Mouse (Mus musculus) left cerebral cortex, postnatal 4 days (tissue): ENCODE data around the gene Def8. TPM values are rescaled to one million over a fixed set of nuclear protein-coding genes. Genes with fewer than 3 reads are reported as not detected.

ENCODE experiments used
- DNase-seq: peaks from one replicate; pipeline ENCODE4 v3.0.0-alpha.2; 2022
- intact Hi-C: fragments of 180-260 bp; cut with DNase I; formaldehyde crosslinking; loops from one replicate; pipeline ENCODE4 v1.15.1; 2025
- total RNA-seq, 2 experiments: library from RNA; stranded (reverse); gene quantifications; 2 replicates each; pipeline ENCODE4 v1.2.3; 2021

Def8 gene
- total RNA-seq, result 10 to 100 TPM; 68.3 to 70.1 TPM

- no peak for DNase-seq
- intact Hi-C loops, result no loop called here
These were observed at the start of gene Def8 for GRCm38 (mm10) chr8:123423441-123423840. TSS of gene Def8 (plus strand) at chr8:123423527.

- peak; percentile 96 for DNase-seq
- intact Hi-C loops, result no loop called here
These were observed 49.1 kb upstream of the Def8 start for GRCm38 (mm10) chr8:123374239-123374578.

GRCm38 (mm10) chr8:123375701-123376100 lies 47.6 kb upstream of the Def8 start:
- intact Hi-C loops, result no loop called here
- DNase-seq, result no peak

DNA sequence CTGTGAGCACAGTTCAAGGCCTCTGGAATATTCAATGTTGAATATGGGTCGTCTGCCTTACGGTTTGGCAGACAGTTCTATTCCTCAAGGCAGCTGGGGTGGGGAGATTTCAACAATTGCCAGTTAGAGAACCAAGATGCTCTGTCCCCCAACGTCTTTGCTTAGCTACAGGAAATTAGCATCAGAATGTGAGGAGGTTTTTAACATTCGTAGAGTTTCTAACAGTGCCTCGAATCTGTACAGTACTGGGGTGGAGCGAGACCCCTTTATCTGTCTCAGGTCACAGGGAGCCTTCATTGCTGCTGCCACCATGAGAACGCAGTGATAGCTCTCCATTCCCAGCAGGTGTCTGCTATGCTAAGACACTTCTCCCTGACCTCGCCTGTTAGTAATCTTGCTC lies 47.2 kb upstream of the Def8 start:
- intact Hi-C loops, result no loop called here
- no peak for DNase-seq

GRCm38 (mm10) chr8:123381711-123382110 lies 41.6 kb upstream of the Def8 start:
- no peak for DNase-seq
- intact Hi-C loops, result no loop called here

- intact Hi-C loops, result no loop called here
These were observed 40.8 kb upstream of the Def8 start for GRCm38 (mm10) chr8:123382516-123382915.

GRCm38 (mm10) chr8:123384883-123385540 lies 38.3 kb upstream of the Def8 start:
- intact Hi-C loops, result no loop called here
- DNase-seq, result peak; percentile 48

More at GRCm38 (mm10) chr8:123382516-123382915, 40.8 kb upstream of the Def8 start:
- no peak for DNase-seq

- DNase-seq, result no peak
- intact Hi-C loops, result no loop called here
These were observed 36.3 kb upstream of the Def8 start for GRCm38 (mm10) chr8:123387041-123387440.

DNA sequence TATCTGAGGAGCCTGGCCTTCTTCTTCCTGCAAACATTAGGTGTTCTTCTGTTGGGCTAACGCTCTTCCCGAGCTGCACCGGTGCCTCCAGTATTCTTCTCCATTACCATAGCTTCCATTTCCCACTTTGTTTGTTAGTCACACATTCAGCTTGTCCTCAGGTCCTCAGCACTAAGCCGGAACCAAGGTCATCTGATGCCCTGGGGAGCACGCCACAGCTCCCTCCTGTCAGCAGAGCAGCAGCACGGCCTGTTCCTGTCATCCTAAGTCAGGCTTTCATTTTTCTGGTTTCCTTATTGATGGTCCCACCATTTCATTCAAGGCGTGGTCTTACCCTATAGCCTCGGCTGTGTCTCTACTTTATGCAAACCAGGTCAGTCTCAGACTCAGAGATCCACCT lies 35.5 kb upstream of the Def8 start:
- intact Hi-C loops, result no loop called here
- DNase-seq, result no peak

DNA sequence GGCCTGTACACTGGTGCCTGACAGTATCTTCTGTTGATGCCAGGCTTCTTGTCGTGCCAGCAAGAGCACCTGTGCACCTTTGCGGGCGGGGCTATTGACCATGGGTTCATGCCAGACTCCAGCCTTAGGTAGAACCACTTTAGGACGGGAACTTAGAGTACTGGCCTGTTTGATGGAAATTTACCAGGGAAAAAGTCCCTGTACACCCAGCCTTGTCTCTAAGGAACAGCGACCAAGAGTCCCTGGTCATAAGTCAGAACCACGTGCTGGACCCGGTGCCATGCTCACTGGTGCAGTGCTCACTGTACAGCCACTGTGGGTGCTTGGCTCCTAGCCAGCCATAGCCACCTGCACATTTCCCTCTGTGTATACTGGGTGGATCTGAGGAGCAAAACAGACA lies 34.3 kb upstream of the Def8 start:
- intact Hi-C loops, result no loop called here
- no peak for DNase-seq

DNA sequence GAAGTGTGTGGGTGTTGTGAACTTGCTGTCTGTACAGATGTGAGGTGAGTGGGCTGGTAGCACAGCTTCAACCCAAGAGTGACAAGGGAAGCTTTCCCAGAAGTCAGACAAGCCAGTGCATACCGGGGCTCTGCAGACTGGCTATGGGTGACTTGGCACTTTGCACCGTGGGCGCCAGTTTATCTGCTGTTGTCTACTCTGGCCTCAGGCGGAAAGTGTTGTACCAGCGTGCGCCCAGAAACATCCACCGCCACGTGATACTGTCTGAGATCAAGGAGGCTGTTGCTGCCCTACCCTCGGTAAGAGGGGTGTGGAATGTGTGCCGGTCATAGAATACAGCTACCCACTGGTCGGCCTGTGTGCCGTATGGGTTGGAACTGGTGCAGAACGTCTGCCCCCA lies 25.0 kb upstream of the Def8 start:
- no peak for DNase-seq
- intact Hi-C loops, result no loop called here

DNA sequence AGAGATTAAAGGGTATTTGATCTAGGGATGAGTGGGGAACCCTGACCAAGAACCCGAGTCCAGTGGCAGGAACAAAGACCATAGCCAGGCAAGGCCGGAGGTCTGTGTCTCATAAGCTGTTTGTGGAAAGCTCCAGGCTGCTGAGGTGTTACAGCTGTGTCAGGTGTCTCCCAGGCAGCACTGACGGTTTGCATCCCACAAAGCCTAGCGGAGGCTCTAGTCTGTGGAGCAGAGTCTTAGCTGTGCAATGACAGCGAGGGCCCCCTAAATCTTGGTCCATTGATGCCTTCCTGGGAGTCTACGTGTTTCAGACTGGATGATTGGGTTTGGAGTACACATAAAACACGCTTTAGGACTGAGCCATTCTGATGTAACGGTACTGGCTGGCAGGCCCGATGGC lies 21.4 kb upstream of the Def8 start:
- no peak for DNase-seq
- intact Hi-C loops, result no loop called here

- DNase-seq, result no peak
- intact Hi-C loops, result no loop called here
These were observed 20.5 kb upstream of the Def8 start for GRCm38 (mm10) chr8:123402730-123403326.

GRCm38 (mm10) chr8:123404521-123404920 lies 18.8 kb upstream of the Def8 start:
- intact Hi-C loops, result no loop called here
- DNase-seq, result no peak

GRCm38 (mm10) chr8:123406786-123407185 lies 16.5 kb upstream of the Def8 start, which contains the start of gene Mc1r:
TSS of gene Mc1r (plus strand) at chr8:123407107.
- peak; percentile 73 for DNase-seq
- intact Hi-C loops, result no loop called here

DNA sequence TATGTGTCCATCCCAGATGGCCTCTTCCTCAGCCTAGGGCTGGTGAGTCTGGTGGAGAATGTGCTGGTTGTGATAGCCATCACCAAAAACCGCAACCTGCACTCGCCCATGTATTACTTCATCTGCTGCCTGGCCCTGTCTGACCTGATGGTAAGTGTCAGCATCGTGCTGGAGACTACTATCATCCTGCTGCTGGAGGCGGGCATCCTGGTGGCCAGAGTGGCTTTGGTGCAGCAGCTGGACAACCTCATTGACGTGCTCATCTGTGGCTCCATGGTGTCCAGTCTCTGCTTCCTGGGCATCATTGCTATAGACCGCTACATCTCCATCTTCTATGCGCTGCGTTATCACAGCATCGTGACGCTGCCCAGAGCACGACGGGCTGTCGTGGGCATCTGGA lies 15.7 kb upstream of the Def8 start:
- no peak for DNase-seq
- intact Hi-C loops, result no loop called here

GRCm38 (mm10) chr8:123408586-123409544 lies 14.5 kb upstream of the Def8 start:
- no peak for DNase-seq
- intact Hi-C loops, result no loop called here

- peak; percentile 79 for DNase-seq
- intact Hi-C loops, result no loop called here
These were observed 13.2 kb upstream of the Def8 start for GRCm38 (mm10) chr8:123410049-123410587.

DNA sequence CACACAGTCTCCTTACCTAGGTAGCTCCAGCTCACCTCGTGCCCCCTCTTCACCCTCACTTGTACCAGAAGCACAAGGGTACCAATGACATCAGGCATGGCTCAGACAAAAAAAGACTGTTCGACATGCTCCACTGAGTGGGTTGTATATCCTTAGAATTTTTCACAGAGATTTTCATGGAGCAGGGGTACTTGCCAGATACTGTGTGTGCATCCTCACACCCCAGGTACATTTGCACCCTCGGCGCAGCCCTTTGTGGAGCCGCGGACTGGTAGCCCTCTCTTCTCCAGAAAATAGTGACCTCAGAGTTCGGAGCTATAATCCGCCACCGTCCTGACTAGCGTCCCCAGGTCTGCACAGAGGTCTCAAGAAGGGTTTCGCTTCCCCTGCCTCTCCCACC lies 12.5 kb upstream of the Def8 start:
- DNase-seq, result no peak
- intact Hi-C loops, result no loop called here

DNA sequence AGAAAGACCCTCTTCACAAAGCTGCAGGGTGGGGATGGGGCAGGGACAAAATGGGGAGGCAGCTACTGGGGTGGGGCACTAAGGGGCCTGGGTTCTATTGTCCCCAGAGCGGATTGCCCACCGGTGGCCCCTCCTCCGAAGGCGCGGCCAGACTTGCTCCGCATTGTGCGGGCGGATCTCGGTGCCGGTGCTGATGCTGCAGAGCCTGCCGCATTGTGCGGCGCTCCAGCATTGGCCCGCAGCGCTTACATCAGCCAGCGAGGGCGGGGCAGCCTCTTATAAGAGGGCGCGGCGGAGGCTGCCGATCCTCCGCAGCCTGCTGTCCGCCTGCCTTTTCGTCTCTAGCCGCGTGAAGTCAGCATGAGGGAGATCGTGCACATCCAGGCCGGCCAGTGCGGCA lies 12.1 kb upstream of the Def8 start, which contains the start of gene Tubb3:
Gene Tubb3, plus strand, starts transcription at position 179 of the 400 bp plus-strand sequence.
- intact Hi-C loops, result no loop called here
- peak; percentile 95 for DNase-seq

GRCm38 (mm10) chr8:123411781-123412327 lies 11.5 kb upstream of the Def8 start:
- intact Hi-C loops, result no loop called here

More at GRCm38 (mm10) chr8:123411781-123412327, 11.5 kb upstream of the Def8 start:
- peak; percentile 51 for DNase-seq
